Mouse (Mus musculus): ENCODE measurements around the gene Vsnl1. TPM values are rescaled to one million over a fixed set of nuclear protein-coding genes. Genes with fewer than 3 reads are reported as not detected.

The Vsnl1 gene
- not detected for polyA plus RNA-seq (2017; shearing (Covaris generic))

GRCm38 (mm10) chr12:11436497-11437265, at the start of gene Vsnl1:
TSS of gene Vsnl1 (minus strand) at chr12:11436613.

DNA sequence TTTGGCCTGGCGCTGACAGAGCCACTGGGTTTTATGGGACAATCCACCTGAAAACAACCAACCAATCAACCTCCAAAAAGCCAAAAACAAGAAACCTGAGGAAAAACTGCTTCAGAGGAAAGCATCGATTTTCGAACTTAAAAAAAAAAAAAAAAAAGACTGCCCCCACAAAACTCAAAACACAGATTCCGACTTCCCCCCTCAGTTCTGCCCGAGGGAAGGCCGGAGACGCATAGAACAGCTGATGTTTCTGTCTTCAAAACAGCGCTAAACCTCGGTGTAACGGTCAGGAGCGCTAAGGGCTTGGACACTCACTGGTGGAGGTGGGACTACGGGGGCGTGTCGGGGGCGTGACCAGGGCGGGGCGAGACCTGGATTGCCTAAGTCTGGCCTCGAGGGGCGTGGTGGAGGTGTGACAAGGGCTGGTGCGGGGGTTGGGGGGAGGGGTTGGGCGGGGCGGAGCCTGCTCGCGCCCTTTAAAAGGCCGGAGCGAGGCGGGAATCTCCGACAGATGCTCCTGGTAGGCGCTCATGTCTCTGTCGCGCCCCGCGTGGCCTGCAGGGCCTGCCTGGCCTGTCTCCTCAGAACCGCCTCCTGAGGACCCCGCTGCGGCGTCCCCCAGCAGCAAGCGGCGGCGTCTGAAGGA, 19.3 kb upstream of the Vsnl1 start, which contains the start of gene Rad51ap2:
Gene Rad51ap2 (plus strand): TSS at position 531 of the 646 bp plus-strand sequence.

Other genes with a start within 250 kb of the Vsnl1 start
- gene Msgn1, start 227.6 kb downstream of the Vsnl1 start, polyA plus RNA-seq (2017; shearing (Covaris generic)), result not detected
- gene Gen1, start 170.8 kb downstream of the Vsnl1 start, polyA plus RNA-seq (2017; shearing (Covaris generic)), result 1.1 TPM
- gene Smc6, start 170.7 kb downstream of the Vsnl1 start, polyA plus RNA-seq (2017; shearing (Covaris generic)), result 191 TPM
- gene Rad51ap2, start 19.5 kb upstream of the Vsnl1 start, polyA plus RNA-seq (2017; shearing (Covaris generic)), result not detected

Measured in naive thymus-derived CD4-positive, alpha-beta T cell, adult 5 months (primary cell).